Mouse (Mus musculus): ENCODE data around the gene Hivep3. TPM values are rescaled to one million over a fixed set of nuclear protein-coding genes. Genes with fewer than 3 reads are reported as not detected.

Hivep3 gene
- total RNA-seq, 2 experiments from 2014 or later = 6.9 to 9.9 TPM

GRCm38 (mm10) chr4:119871441-119871840 lies 137.9 kb downstream of the Hivep3 start:
- DNase-seq (ENCODE audit: low spot score in 2 of 2) = no peak

GRCm38 (mm10) chr4:119871861-119872582 lies 138.4 kb downstream of the Hivep3 start:
- no peak for DNase-seq (ENCODE audit: low spot score in 2 of 2)

- DNase-seq (ENCODE audit: low spot score in 2 of 2) = no peak
These were observed 140.4 kb downstream of the Hivep3 start for GRCm38 (mm10) chr4:119873935-119874334.

GRCm38 (mm10) chr4:119875592-119875991 lies 142.0 kb downstream of the Hivep3 start:
- DNase-seq (ENCODE audit: low spot score in 2 of 2) = no peak

- DNase-seq (ENCODE audit: low spot score in 2 of 2) = no peak
These were observed 143.1 kb downstream of the Hivep3 start for GRCm38 (mm10) chr4:119876535-119877160.

GRCm38 (mm10) chr4:119878218-119878617 lies 144.6 kb downstream of the Hivep3 start:
- DNase-seq (ENCODE audit: low spot score in 2 of 2) = no peak

- DNase-seq (ENCODE audit: low spot score in 2 of 2) = no peak
These were observed 146.1 kb downstream of the Hivep3 start for GRCm38 (mm10) chr4:119879671-119880070.

- no peak for DNase-seq (ENCODE audit: low spot score in 2 of 2)
These were observed 146.7 kb downstream of the Hivep3 start for GRCm38 (mm10) chr4:119880270-119880669.

GRCm38 (mm10) chr4:119881292-119881691 lies 147.7 kb downstream of the Hivep3 start:
- DNase-seq (ENCODE audit: low spot score in 2 of 2) = no peak

- no peak for DNase-seq (ENCODE audit: low spot score in 2 of 2)
These were observed 148.8 kb downstream of the Hivep3 start for GRCm38 (mm10) chr4:119882401-119882800.

- no peak for DNase-seq (ENCODE audit: low spot score in 2 of 2)
These were observed 149.2 kb downstream of the Hivep3 start for GRCm38 (mm10) chr4:119882814-119883213.

- no peak for DNase-seq (ENCODE audit: low spot score in 2 of 2)
These were observed 153.0 kb downstream of the Hivep3 start for GRCm38 (mm10) chr4:119886621-119887020.

GRCm38 (mm10) chr4:119887523-119888177 lies 154.1 kb downstream of the Hivep3 start:
- DNase-seq (ENCODE audit: low spot score in 2 of 2) = no peak

- no peak for DNase-seq (ENCODE audit: low spot score in 2 of 2)
These were observed 156.2 kb downstream of the Hivep3 start for GRCm38 (mm10) chr4:119889760-119890159.

GRCm38 (mm10) chr4:119893255-119893779 lies 159.7 kb downstream of the Hivep3 start:
- no peak for DNase-seq (ENCODE audit: low spot score in 2 of 2)

GRCm38 (mm10) chr4:119894797-119895458 lies 161.3 kb downstream of the Hivep3 start:
- no peak for DNase-seq (ENCODE audit: low spot score in 2 of 2)

- DNase-seq (ENCODE audit: low spot score in 2 of 2) = no peak
These were observed 161.9 kb downstream of the Hivep3 start for GRCm38 (mm10) chr4:119895504-119895903.

GRCm38 (mm10) chr4:119896572-119896971 lies 163.0 kb downstream of the Hivep3 start:
- no peak for DNase-seq (ENCODE audit: low spot score in 2 of 2)

- DNase-seq (ENCODE audit: low spot score in 2 of 2) = no peak
These were observed 163.7 kb downstream of the Hivep3 start for GRCm38 (mm10) chr4:119897054-119897855.

Measured in adrenal gland, adult 18-20 months (tissue).